Mouse (Mus musculus) embryonic facial prominence, embryonic 13.5 days (tissue): ENCODE measurements at regions not wholly inside any gene's neighbourhood (a gene's known extent, or its start where the extent isn't known, plus 50 kb on each side); places are given as distances from the start of the nearest gene placed in this dataset.
A peak's percentile ranks its signal among the peaks of the same experiment; 100 is the strongest.

Experiments
- ATAC-seq: fragments of 200-750 bp; cut with Nextera tagmentation; 2 replicates; pipeline ENCODE4 v1.8.0; 2017; ENCODE audit warnings: low read depth; ENCODE audit not compliant: insufficient number of reproducible peaks, insufficient read depth, low FRiP score, low TSS enrichment
- H3K27ac ChIP-seq: fragments of 300-500 bp; sonication (generic); 2 replicates; pipeline ENCODE4 v1.5.1; 2015; ENCODE audit warnings: moderate library complexity, mild to moderate bottlenecking, inconsistent platforms
- H3K27me3 ChIP-seq: fragments of 300-500 bp; sonication (generic); 2 replicates; pipeline ENCODE4 v1.6.1; 2015; ENCODE audit warnings: mild to moderate bottlenecking, inconsistent platforms
- H3K36me3 ChIP-seq: fragments of 300-500 bp; sonication (generic); 2 replicates; pipeline ENCODE4 v1.6.1; 2015; ENCODE audit warnings: mild to moderate bottlenecking, inconsistent platforms
- H3K4me1 ChIP-seq: fragments of 300-500 bp; sonication (generic); 2 replicates; pipeline ENCODE4 v1.6.1; 2015; ENCODE audit warnings: inconsistent platforms
- H3K4me2 ChIP-seq: fragments of 300-500 bp; sonication (generic); 2 replicates; pipeline ENCODE4 v1.6.1; 2015; ENCODE audit warnings: moderate library complexity, mild to moderate bottlenecking, inconsistent platforms
- H3K4me3 ChIP-seq: fragments of 300-500 bp; sonication (generic); 2 replicates; pipeline ENCODE4 v1.5.1; 2015; ENCODE audit warnings: mild to moderate bottlenecking, inconsistent platforms
- H3K9ac ChIP-seq: fragments of 300-500 bp; sonication (generic); 2 replicates; pipeline ENCODE4 v1.6.1; 2015; ENCODE audit warnings: mild to moderate bottlenecking, inconsistent platforms
- H3K9me3 ChIP-seq: fragments of 300-500 bp; sonication (generic); 2 replicates; pipeline ENCODE4 v1.6.1; 2016; ENCODE audit warnings: inconsistent platforms
- WGBS: fragments of 180-500 bp; shearing (Covaris S2); methylation state at CpG from one replicate; pipeline ENCODE4 v1.1.7; 2015; ENCODE audit warnings: mixed read lengths; 5-methylcytosine and 5-hydroxymethylcytosine counted together

DNA sequence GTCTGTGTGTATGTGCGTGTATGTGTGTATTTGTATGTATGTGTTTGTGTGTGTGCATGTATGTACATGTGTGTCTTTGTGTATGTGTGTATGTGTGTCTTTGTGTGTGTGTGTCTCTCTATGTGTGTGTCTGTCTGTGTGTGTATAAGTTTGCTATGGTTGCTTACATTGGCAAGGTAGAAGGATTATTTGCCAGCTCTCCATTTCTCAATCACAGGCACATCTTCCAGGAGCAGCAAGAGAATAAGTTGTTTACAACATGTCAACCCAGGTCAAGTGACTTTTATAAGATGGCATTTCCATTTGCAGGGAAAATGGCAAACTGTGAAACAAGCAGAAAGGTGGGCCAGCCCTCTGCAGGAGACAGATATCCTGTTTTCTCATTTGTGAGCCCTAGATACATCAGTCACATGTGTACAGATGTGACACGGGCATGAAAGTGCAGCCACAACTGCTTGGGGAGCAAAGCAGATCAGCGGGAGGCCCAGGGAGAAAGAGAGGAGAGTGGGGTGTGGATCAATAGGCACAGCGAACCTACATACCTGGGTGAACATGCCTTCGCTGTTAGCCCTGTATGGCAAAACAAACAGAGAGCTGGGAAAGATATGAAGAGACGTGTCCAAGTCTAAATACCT, 86.1 kb downstream of the Psmg1 start:
- no peak overlapping the region for H3K4me2 ChIP-seq
- no peaks in the 10 kb centered on the region for H3K9me3 ChIP-seq
- H3K27me3 ChIP-seq = no peaks in the 10 kb centered on the region
- peak overlapping the region; percentile 44 for H3K27ac ChIP-seq
- peaks cover 4% of the 10 kb centered on the region for H3K4me1 ChIP-seq
- H3K4me3 ChIP-seq = no peak overlapping the region
- no peak overlapping the region for H3K9ac ChIP-seq
- H3K36me3 ChIP-seq = no peaks in the 10 kb centered on the region
- no peak for ATAC-seq
- WGBS = 70% methylated on average over 6 of the region's 6 CpGs

- Histone ChIP-seq H3K4me2 (no peak overlapping the region), H3K4me3 (no peak overlapping the region), H3K27ac (no peak overlapping the region), H3K27me3 (no peaks in the 10 kb centered on the region), H3K4me1 (peaks cover 4% of the 10 kb centered on the region), H3K9me3 (no peaks in the 10 kb centered on the region), H3K9ac (no peak overlapping the region), H3K36me3 (no peaks in the 10 kb centered on the region)
- no peak for ATAC-seq
- 57% methylated on average over 3 of the region's 3 CpGs for WGBS
These were observed 87.3 kb downstream of the Psmg1 start for GRCm38 (mm10) chr16:95903383-95903913.

DNA sequence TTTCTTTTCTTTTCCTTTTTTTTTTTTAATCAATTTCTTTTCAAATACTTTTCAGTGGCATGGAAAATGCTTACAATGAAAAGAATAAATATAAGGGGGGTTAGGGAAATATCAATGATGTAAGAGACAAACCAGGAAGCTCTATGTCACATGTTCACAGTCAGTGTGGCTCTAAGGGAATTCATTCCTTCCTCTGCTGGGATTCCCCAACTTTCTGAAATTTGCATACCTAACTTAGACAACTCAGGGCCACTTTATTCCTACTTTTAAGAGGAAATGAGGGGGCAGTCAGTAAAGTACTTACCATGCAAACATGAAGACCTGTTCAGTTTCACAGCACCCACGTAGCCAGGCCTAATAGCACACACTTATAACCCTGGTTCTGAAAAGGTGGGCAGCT, 88.6 kb downstream of the Psmg1 start:
- H3K4me1 ChIP-seq = peaks cover 4% of the 10 kb centered on the region
- no peaks in the 10 kb centered on the region for H3K36me3 ChIP-seq
- no peak overlapping the region for H3K27ac ChIP-seq
- no peak for ATAC-seq
- H3K9ac ChIP-seq = no peak overlapping the region
- no peaks in the 10 kb centered on the region for H3K9me3 ChIP-seq
- no peaks in the 10 kb centered on the region for H3K27me3 ChIP-seq
- no peak overlapping the region for H3K4me3 ChIP-seq
- no peak overlapping the region for H3K4me2 ChIP-seq
- 83% methylated on average over 1 of the region's 1 CpGs for WGBS

DNA sequence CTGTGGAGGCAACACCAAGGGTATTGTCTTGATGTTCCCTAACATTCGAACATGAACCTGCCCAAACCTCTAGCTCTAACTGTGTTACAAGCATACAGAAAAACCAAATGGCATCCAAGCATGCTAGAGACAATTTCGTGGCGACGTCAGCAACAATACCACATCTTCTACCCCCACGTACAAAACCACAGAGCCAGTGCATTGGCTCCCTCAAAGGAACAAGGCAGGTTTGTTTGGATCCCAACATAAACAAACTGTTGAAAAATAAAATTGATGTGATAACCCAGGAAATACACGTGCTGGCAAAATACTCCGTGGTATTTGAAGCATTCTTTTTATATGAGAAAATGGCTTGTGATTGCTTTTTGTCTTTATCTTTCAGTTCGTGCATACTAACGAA, 89.4 kb downstream of the Psmg1 start:
- no peak for ATAC-seq

DNA sequence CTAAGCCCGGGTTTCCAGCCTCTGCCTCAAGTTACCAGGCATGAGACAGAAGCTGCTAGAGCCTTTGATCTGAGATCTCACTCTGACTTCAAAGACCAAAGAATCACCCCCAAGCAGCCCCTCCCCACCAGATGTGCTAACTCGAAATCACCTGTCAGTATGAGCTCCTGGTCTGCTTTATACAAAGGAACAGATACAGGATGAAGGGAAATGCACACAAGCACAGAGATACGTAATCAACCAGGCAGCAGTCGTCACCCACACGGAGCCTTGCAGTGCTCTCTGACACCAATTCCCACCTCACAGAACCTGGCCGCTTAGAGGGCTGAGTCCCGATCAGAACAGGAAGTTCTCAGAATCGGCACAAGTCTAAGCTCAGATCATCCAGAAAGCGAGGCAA, 90.6 kb downstream of the Psmg1 start:
- Histone ChIP-seq H3K27ac (no peak overlapping the region), H3K4me1 (peaks cover 4% of the 10 kb centered on the region), H3K9ac (no peak overlapping the region), H3K27me3 (no peaks in the 10 kb centered on the region), H3K4me3 (no peak overlapping the region), H3K9me3 (no peaks in the 10 kb centered on the region), H3K4me2 (no peak overlapping the region), H3K36me3 (no peaks in the 10 kb centered on the region)
- whole genome bisulfite sequencing = 63% methylated on average over 9 of the region's 9 CpGs
- ATAC-seq = no peak

More for the DNA sequence above, 89.4 kb downstream of the Psmg1 start:
- H3K9me3 ChIP-seq = no peaks in the 10 kb centered on the region
- H3K27ac ChIP-seq = no peak overlapping the region
- 66% methylated on average over 9 of the region's 9 CpGs for WGBS
- H3K27me3 ChIP-seq = no peaks in the 10 kb centered on the region
- H3K36me3 ChIP-seq = no peaks in the 10 kb centered on the region
- peaks cover 4% of the 10 kb centered on the region for H3K4me1 ChIP-seq
- H3K4me2 ChIP-seq = no peak overlapping the region
- no peak overlapping the region for H3K9ac ChIP-seq
- H3K4me3 ChIP-seq = no peak overlapping the region

- no peak overlapping the region for H3K4me3 ChIP-seq
- 78% methylated on average over 3 of the region's 3 CpGs for WGBS
- no peaks in the 10 kb centered on the region for H3K27me3 ChIP-seq
- peaks cover 4% of the 10 kb centered on the region for H3K4me1 ChIP-seq
- H3K4me2 ChIP-seq = no peak overlapping the region
- no peak overlapping the region for H3K9ac ChIP-seq
- H3K27ac ChIP-seq = no peak overlapping the region
- ATAC-seq = no peak
- no peaks in the 10 kb centered on the region for H3K9me3 ChIP-seq
- H3K36me3 ChIP-seq = no peaks in the 10 kb centered on the region
These were observed 91.1 kb downstream of the Psmg1 start for GRCm38 (mm10) chr16:95899672-95900071.

DNA sequence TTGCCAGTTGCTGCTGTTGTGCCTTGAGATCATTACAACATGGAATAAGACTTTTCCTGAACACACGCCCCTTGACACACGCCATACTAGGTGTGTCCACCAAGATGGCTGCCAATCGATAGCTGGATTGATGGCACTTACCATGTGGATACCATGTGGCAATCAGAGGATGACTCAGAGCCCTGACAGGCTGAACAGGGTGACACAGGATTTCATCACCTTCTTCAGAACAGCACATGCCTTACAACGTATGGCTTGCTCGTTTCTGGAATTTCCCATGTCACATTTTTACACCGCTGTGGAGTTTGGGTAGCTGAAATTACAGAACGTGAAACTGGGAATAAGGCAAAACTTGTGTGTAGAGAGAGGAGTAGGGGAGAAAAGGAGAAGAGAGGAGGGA, 92.9 kb downstream of the Psmg1 start:
- Histone ChIP-seq H3K4me3 (no peak overlapping the region), H3K4me1 (no peaks in the 10 kb centered on the region), H3K9ac (no peak overlapping the region), H3K27ac (no peak overlapping the region), H3K4me2 (no peak overlapping the region), H3K9me3 (no peaks in the 10 kb centered on the region), H3K27me3 (no peaks in the 10 kb centered on the region), H3K36me3 (no peaks in the 10 kb centered on the region)
- 69% methylated on average over 7 of the region's 7 CpGs for WGBS
- ATAC-seq = no peak

- H3K4me3 ChIP-seq = no peak overlapping the region
- peaks cover 3% of the 10 kb centered on the region; the same call in 1 of the 2 replicates for H3K4me1 ChIP-seq
- H3K36me3 ChIP-seq = no peaks in the 10 kb centered on the region
- no peak overlapping the region for H3K27ac ChIP-seq
- no peak overlapping the region for H3K4me2 ChIP-seq
- H3K27me3 ChIP-seq = no peaks in the 10 kb centered on the region
- no peaks in the 10 kb centered on the region for H3K9me3 ChIP-seq
- WGBS = 72% methylated on average over 6 of the region's 6 CpGs
- no peak overlapping the region for H3K9ac ChIP-seq
- ATAC-seq = no peak
These were observed 94.6 kb downstream of the Psmg1 start for GRCm38 (mm10) chr16:95896126-95896525.

DNA sequence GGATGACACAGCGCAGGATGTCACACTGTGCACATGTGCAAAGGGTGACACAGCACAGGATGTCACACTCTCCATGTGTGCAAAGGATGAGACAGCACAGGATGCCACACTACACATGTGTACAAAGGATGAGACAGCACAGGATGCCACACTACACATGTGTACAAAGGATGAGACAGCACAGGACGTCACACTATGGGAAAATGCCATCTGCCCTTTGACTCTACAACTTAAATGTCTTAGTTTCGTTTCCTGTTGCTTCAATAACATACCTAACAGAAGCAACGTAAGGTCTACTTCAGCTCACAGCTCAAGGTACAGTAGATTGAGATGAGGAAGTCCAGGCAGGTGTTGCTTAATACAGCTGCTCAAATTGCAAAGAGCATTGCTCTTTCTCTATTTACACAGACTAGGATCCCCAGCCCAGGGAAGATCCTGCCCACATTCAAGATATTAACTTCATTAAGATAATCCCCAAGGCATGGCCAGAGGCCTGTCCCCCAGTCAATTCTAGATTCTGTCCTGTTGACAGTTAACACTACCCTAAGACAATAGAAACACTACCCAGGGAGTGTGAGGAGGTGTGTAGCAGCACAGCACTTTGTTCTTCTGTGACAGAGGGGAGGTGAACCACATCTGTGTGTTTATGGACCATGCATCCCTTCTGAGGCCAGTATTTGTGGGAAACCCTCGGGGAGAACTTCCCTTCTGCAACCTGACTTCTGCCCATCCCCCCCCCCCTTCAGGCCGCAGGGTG, 97.0 kb downstream of the Psmg1 start:
- peaks cover 3% of the 10 kb centered on the region; the same call in 1 of the 2 replicates for H3K4me1 ChIP-seq
- no peak overlapping the region for H3K4me2 ChIP-seq
- no peak overlapping the region for H3K4me3 ChIP-seq
- H3K27me3 ChIP-seq = no peaks in the 10 kb centered on the region
- 71% methylated on average over 6 of the region's 6 CpGs for WGBS
- no peak overlapping the region for H3K9ac ChIP-seq
- H3K9me3 ChIP-seq = no peaks in the 10 kb centered on the region
- H3K27ac ChIP-seq = no peak overlapping the region
- no peaks in the 10 kb centered on the region for H3K36me3 ChIP-seq
- ATAC-seq = no peak

DNA sequence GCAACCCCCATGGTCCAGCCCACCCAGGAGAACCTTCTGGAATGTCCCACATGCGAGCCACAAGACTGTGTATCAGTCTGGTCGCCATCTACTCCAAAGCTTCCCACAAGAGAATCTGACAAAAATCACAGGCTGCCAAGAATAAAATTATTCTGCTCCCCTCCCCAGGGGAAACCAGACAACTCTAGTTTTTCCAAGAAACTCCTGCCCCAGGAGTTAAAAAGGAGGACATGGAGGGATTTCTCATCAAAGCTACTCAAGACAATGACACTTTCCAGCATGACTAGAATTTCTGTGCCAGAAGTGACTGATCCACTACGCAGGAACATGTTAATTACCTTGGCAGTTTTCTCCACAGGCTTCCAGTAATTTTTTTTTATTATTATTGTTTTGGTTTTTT, 98.4 kb downstream of the Psmg1 start:
- no peak overlapping the region for H3K9ac ChIP-seq
- H3K4me2 ChIP-seq = no peak overlapping the region
- H3K27me3 ChIP-seq = no peaks in the 10 kb centered on the region
- no peaks in the 10 kb centered on the region for H3K9me3 ChIP-seq
- no peak overlapping the region for H3K4me3 ChIP-seq
- H3K4me1 ChIP-seq = peaks cover 3% of the 10 kb centered on the region; the same call in 1 of the 2 replicates
- H3K36me3 ChIP-seq = no peaks in the 10 kb centered on the region
- ATAC-seq = no peak
- WGBS = 67% methylated on average over 3 of the region's 3 CpGs
- no peak overlapping the region for H3K27ac ChIP-seq

GRCm38 (mm10) chr16:95886131-95886530, 104.6 kb downstream of the Psmg1 start:
- no peak overlapping the region for H3K4me2 ChIP-seq
- no peak for ATAC-seq
- H3K27ac ChIP-seq = no peak overlapping the region
- 76% methylated on average over 1 of the region's 1 CpGs for WGBS
- H3K36me3 ChIP-seq = no peaks in the 10 kb centered on the region
- H3K9ac ChIP-seq = no peak overlapping the region
- no peaks in the 10 kb centered on the region for H3K27me3 ChIP-seq
- H3K4me1 ChIP-seq = no peaks in the 10 kb centered on the region
- no peaks in the 10 kb centered on the region for H3K9me3 ChIP-seq
- H3K4me3 ChIP-seq = no peak overlapping the region

GRCm38 (mm10) chr16:95873297-95873696, 117.5 kb downstream of the Psmg1 start:
- ATAC-seq = no peak
- Histone ChIP-seq H3K4me3 (no peak overlapping the region), H3K4me2 (no peak overlapping the region), H3K9me3 (no peaks in the 10 kb centered on the region), H3K4me1 (0 out of 2 replicates have a peak, but pooled peaks cover 2% of the 10 kb centered on the region), H3K27me3 (no peaks in the 10 kb centered on the region), H3K9ac (no peak overlapping the region), H3K27ac (no peak overlapping the region), H3K36me3 (no peaks in the 10 kb centered on the region)
- WGBS = 95% methylated on average over 4 of the region's 4 CpGs
